Mouse (Mus musculus) central nervous system, embryonic 11.5 days (tissue): ENCODE measurements around the gene Gm20458. TPM values are rescaled to one million over a fixed set of nuclear protein-coding genes. Genes with fewer than 3 reads are reported as not detected.

ENCODE experiments used
- polyA plus RNA-seq: library from polyadenylated mRNA; depleted of rRNA; stranded (reverse); fragments of >200 nt; gene quantifications from 2 replicates; pipeline ENCODE4 v1.2.3, GENCODE M21; 2012; rRNA removed

The Gm20458 gene
- 6.1 and 9.4 TPM in 2 replicates for polyA plus RNA-seq

DNA sequence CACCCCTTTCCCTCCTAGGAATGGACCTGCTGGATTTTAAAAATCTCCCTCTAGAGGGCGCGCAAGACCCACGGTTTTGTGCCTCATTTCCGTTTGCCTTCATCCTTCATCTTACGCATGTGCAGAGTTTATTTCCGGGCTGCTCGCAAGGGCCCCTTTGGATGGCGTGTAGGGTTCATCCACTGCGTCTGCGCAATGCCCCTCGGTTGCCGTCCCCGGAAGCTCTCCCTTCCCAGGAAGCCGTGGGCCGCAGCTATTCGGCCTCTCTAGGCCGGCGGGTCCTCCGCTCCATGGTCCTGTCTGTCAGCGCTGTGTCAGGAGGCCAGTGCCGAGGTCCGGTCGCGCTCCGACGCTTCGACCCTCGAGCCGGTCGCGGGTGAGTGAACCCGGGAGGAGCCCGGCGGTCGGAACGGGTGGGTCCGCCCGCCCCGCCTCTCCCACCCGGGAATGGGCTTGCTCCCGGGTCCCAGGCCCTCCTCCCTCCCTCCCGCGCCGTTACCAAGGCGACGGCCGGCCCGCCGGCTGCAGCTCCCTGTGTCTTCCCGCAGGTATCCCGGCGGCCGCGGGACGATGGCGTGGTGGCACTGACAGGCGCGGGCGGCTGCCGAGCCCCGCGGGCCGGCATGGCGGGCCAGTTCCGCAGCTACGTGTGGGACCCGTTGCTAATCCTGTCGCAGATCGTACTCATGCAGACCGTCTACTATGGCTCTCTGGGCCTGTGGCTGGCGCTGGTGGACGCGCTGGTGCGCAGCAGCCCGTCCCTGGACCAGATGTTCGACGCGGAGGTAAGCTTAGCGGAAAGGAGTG lies at the start of gene Gm20458:
Gm20458 (plus strand) TSS at position 223 of the 807 bp plus-strand sequence.

DNA sequence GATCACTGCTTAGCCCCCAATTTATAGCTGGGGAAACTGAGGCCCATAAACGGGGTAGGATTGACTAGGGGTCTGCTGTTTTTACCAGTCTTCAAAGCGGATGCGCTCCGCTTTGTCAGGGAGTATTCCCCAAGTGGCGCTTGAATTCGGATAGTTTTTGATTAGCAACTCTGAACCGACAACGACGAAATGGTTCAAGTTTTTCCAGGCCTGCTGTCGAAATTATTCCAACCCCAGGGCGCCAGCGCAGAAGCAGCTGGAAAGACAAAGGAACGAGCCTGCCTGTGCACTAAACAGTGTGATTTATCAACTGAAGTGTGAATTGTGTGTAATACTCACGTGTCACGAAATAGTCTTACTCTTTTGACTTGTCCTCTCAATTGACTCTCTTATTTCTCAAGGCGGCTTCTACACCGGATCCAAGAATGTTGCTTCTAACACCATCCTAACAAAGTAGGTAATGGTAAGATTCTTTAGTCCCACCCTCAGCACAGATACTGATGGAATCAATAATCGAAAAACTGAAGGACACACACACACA lies 17.2 kb upstream of the Gm20458 start, which contains the start of gene Sdc4:
Sdc4 (minus strand) TSS at position 428 of the 541 bp plus-strand sequence.

DNA sequence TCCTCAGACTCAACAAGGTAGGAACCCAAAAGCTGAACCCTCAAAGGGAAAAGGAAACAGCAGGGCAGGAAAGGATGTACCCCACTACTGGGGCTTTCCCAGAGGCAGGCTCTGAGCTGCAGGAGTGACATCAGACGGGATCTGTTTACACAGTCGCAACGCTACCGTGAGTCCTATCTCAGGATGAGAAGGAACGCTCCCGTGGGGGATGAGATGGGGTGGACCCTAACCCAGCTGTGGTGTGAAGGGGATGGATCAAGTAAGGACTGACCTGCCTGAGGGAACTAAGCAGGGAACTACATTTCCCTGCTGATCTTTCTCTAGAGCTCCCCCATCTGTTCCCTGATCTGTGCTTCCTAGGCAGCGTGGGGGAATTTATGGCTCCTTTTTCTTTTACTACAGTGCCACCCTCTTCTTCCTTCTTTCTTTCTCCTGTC lies 3.9 kb upstream of the Gm20458 start, which contains the start of gene Sys1:
Sys1 (plus strand) TSS at position 101 of the 437 bp plus-strand sequence.

DNA sequence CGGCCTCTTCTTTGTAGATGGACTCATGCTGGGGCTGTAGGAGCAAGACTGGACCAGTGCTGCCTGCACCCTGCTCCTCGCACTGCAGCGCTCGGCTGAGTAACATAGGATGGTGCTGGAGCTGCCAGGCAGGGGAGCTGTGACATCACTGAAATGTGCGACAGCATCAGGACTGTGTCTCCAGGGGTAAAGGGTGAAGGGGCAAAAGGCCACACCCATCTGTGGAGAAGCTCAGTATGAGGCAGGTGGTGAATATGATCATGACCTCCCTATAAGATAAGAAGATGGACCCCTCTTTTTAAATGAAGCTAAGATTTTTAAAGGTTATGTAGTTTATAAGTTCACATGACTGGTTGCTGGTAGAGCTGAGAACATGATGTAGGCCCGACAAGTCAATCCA lies 12.9 kb downstream of the Gm20458 start, which contains the start of gene Trp53tg5:
Trp53tg5 (minus strand) TSS at position 101 of the 400 bp plus-strand sequence.

DNA sequence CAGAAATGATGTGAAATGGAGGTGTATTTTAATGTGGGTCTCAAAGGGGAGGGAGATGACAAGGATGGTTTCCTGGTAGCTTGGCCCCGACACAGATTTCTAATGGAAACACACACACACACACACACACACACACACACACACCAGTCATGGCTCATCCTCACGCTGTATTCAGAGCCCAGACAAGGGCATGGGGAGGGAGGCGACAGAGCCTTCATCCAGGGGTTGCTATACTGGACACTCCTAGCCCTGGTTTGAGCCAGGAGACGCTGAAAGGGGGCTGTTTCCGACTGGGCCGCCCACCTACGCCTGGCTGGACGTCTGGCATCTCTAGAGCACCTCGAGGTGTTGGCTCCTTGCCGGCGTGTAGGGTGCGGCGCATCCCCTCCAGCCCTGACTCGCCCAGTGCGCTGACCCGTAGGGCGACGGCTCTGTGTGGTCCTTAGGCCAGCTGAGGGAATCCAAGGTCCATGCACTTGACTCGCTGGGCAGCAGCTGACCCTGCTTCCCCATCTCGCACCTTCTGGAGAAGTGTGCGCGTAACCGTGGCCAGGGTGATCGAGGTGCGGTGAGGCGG lies 25.0 kb downstream of the Gm20458 start, which contains the start of gene Dbndd2:
Dbndd2 (plus strand) TSS at position 426 of the 577 bp plus-strand sequence.

DNA sequence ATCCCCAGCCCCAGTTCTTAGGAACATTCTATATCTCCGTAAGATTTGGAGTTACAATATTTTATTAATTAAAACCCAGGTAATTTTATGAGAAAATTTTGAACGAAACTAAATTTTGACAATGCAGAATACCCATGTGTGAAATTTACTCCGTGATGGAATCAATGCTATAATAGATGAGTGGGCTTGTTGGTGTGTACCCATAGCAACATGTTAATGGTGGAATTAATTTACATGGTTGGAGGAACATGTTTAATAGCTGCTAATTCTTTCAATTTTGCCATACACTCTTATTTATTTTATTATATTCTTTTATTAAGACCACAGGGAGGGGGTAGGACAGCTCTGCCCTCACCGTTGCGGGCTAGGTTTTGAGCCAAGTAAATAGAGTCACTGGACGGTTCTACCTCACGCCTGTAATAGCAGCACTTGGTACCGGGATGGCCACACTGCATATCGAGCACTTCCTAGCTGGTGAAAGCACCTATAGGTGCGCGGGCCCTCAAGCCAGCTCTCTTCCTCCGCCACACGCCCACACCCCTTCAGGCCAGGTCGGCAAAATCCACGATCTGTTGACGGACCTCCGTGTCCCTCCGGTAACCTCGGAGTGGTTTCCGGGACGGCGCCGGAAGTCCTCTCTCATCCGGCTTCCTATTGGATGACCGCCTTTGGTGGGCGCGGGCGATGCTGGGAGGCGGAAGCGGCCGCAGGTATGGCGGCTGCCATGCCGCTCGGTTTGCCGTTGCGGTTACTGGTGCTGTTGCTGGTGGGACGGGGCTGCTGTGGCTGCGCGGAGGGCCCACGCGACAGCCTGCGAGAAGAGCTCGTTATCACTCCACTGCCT lies 36.3 kb downstream of the Gm20458 start, which contains the start of gene Pigt:
Pigt (plus strand) TSS at position 674 of the 844 bp plus-strand sequence.

Other genes starting within 250 kb of the Gm20458 start
- 0.22 TPM in 1 of 2 replicates, not detected in the other for gene Wfdc15b, start 239.3 kb upstream of the Gm20458 start, polyA plus RNA-seq
- gene Svs2, start 222.5 kb upstream of the Gm20458 start, polyA plus RNA-seq = not detected in 2 replicates
- gene Svs3b, start 204.3 kb upstream of the Gm20458 start, polyA plus RNA-seq = not detected in 2 replicates
- gene Svs4, start 182.5 kb upstream of the Gm20458 start, polyA plus RNA-seq = not detected in 2 replicates
- not detected in 2 replicates for gene Svs3a, start 171.7 kb upstream of the Gm20458 start, polyA plus RNA-seq
- not detected in 2 replicates for gene Svs6, start 144.2 kb upstream of the Gm20458 start, polyA plus RNA-seq
- gene Svs5, start 128.2 kb upstream of the Gm20458 start, polyA plus RNA-seq = not detected in 2 replicates
- 0.68 and 1.5 TPM in 2 replicates for gene Slpi, start 71.9 kb upstream of the Gm20458 start, polyA plus RNA-seq
- 0.07 and 0.17 TPM in 2 replicates for gene Rbpjl, start 57.8 kb upstream of the Gm20458 start, polyA plus RNA-seq
- 2.9 and 14.2 TPM in 2 replicates for gene Matn4, start 55.8 kb upstream of the Gm20458 start, polyA plus RNA-seq
- gene Sdc4, start 17.1 kb upstream of the Gm20458 start, polyA plus RNA-seq = 7.6 and 10.2 TPM in 2 replicates
- 38.9 and 39.1 TPM in 2 replicates for gene Sys1, start 4.0 kb upstream of the Gm20458 start, polyA plus RNA-seq
- gene Trp53tg5, start 12.8 kb downstream of the Gm20458 start, polyA plus RNA-seq = not detected in 2 replicates
- gene Dbndd2, start 25.1 kb downstream of the Gm20458 start, polyA plus RNA-seq = 3.9 and 4.5 TPM in 2 replicates
- 46.1 and 59.7 TPM in 2 replicates for gene Pigt, start 36.6 kb downstream of the Gm20458 start, polyA plus RNA-seq
- 20.7 and 21.6 TPM in 2 replicates for gene Wfdc2, start 101.4 kb downstream of the Gm20458 start, polyA plus RNA-seq
- not detected in 2 replicates for gene Spint3, start 112.5 kb downstream of the Gm20458 start, polyA plus RNA-seq
- gene Wfdc6a, start 124.5 kb downstream of the Gm20458 start, polyA plus RNA-seq = 0.06 TPM in 1 of 2 replicates, not detected in the other
- gene Eppin, start 132.6 kb downstream of the Gm20458 start, polyA plus RNA-seq = 0.09 TPM in 1 of 2 replicates, not detected in the other
- not detected in 2 replicates for gene Wfdc6b, start 152.6 kb downstream of the Gm20458 start, polyA plus RNA-seq
- gene Wfdc8, start 152.7 kb downstream of the Gm20458 start, polyA plus RNA-seq = not detected in 2 replicates
- gene Wfdc16, start 177.8 kb downstream of the Gm20458 start, polyA plus RNA-seq = not detected in 2 replicates
- 0.30 and 0.42 TPM in 2 replicates for gene Wfdc10, start 195.1 kb downstream of the Gm20458 start, polyA plus RNA-seq
- gene Wfdc9, start 195.6 kb downstream of the Gm20458 start, polyA plus RNA-seq = not detected in 2 replicates
- not detected in 2 replicates for gene Wfdc11, start 213.1 kb downstream of the Gm20458 start, polyA plus RNA-seq
- gene Wfdc13, start 224.1 kb downstream of the Gm20458 start, polyA plus RNA-seq = 0.06 and 0.20 TPM in 2 replicates
- not detected in 2 replicates for gene Spint4, start 237.5 kb downstream of the Gm20458 start, polyA plus RNA-seq